Mouse (Mus musculus) CH12.LX (cell line): Measurements from ENCODE around the gene Gm28434. TPM values are rescaled to one million over a fixed set of nuclear protein-coding genes. Genes with fewer than 3 reads are reported as not detected.

Source experiments
- DNase-seq: peaks from one replicate; pipeline ENCODE4 v3.0.0-alpha.2; 2013; ENCODE audit errors: extremely low read depth
- H3K27ac ChIP-seq: 2 replicates; pipeline ENCODE4 v1.5.1; 2012; ENCODE audit warnings: low read depth, mild to moderate bottlenecking, control low read depth, moderate library complexity; ENCODE audit not compliant: insufficient read depth
- H3K27me3 ChIP-seq: replicated peaks from 2 replicates; pipeline ENCODE3; 2012; ENCODE audit warnings: inconsistent platforms
- H3K36me3 ChIP-seq, 2 experiments: replicated peaks in 1 of 2; 2 replicates each; pipeline versions ENCODE3 to v1.6.1; 2012; ENCODE audit warnings: inconsistent platforms in 1 of 2, low read length in 1 of 2, mild to moderate bottlenecking in 1 of 2, mixed read lengths in 1 of 2, moderate library complexity in 1 of 2; ENCODE audit not compliant: control insufficient read depth in 1 of 2, insufficient read depth in 1 of 2
- H3K4me1 ChIP-seq, 2 experiments: 2 replicates each; pipeline ENCODE4 v1.6.1; 2012; ENCODE audit warnings: inconsistent platforms in 1 of 2, moderate library complexity in 1 of 2; ENCODE audit not compliant: insufficient read depth in 2 of 2, control insufficient read depth in 1 of 2
- H3K4me2 ChIP-seq: 2 replicates; pipeline ENCODE4 v1.6.1; 2012; ENCODE audit warnings: low read depth, mild to moderate bottlenecking, control low read depth; ENCODE audit not compliant: poor library complexity, insufficient read depth, severe bottlenecking
- H3K4me3 ChIP-seq, 3 experiments: fragments of 150-350 bp in 1 of 3; sonication (generic) in 1 of 3; replicated peaks in 1 of 3; 2 replicates each; pipeline versions ENCODE3 to v1.5.1; 2011 to 2012; ENCODE audit warnings: low read depth in 2 of 3, low read length in 2 of 3, mild to moderate bottlenecking in 2 of 3, moderate library complexity in 2 of 3, control low read depth in 1 of 3, improper control_type of control experiment in 1 of 3, inconsistent platforms in 1 of 3, mixed read lengths in 1 of 3; ENCODE audit not compliant: poor library complexity in 1 of 3
- H3K79me2 ChIP-seq: replicated peaks from 2 replicates; pipeline ENCODE4 v1.6.1; 2012; ENCODE audit warnings: mild to moderate bottlenecking, moderate library complexity; ENCODE audit not compliant: control insufficient read depth, poor library complexity, insufficient read depth, severe bottlenecking; ENCODE audit errors: extremely low read depth
- H3K9ac ChIP-seq: 2 replicates; pipeline ENCODE4 v1.6.1; 2012; ENCODE audit warnings: low read depth, mild to moderate bottlenecking, control low read depth, moderate library complexity; ENCODE audit not compliant: insufficient read depth
- H3K9me3 ChIP-seq: replicated peaks from 2 replicates; pipeline ENCODE3; 2012; ENCODE audit warnings: low read length, inconsistent platforms, mixed read lengths
- CHD2 ChIP-seq: IDR thresholded peaks from 2 replicates; pipeline ENCODE4 v1.6.1; 2011; ENCODE audit warnings: low read length, improper control_type of control experiment
- E2F4 ChIP-seq: IDR thresholded peaks from 2 replicates; pipeline ENCODE4 v1.6.1; 2011; ENCODE audit warnings: low read depth, low read length, improper control_type of control experiment; ENCODE audit not compliant: insufficient replicate concordance
- ELF1 ChIP-seq: IDR thresholded peaks from 2 replicates; pipeline ENCODE4 v1.6.1; 2014; ENCODE audit warnings: low read depth, mild to moderate bottlenecking, inconsistent platforms, low read length, improper control_type of control experiment
- HCFC1 ChIP-seq: IDR thresholded peaks from 2 replicates; pipeline ENCODE4 v1.6.1; 2012; ENCODE audit warnings: low read depth, mild to moderate bottlenecking, inconsistent platforms, low read length, improper control_type of control experiment
- IRF4 ChIP-seq: IDR thresholded peaks from 2 replicates; pipeline ENCODE4 v1.6.1; 2014; ENCODE audit warnings: low read depth, mild to moderate bottlenecking, inconsistent platforms, low read length, improper control_type of control experiment
- ZC3H11A ChIP-seq: IDR thresholded peaks from 2 replicates; pipeline ENCODE4 v1.6.1; 2012; ENCODE audit warnings: low read depth, mild to moderate bottlenecking, inconsistent platforms, low read length, improper control_type of control experiment
- ZKSCAN1 ChIP-seq: IDR thresholded peaks from 2 replicates; pipeline ENCODE4 v1.6.1; 2012; ENCODE audit warnings: low read depth, inconsistent platforms, low read length, improper control_type of control experiment, borderline replicate concordance
- ZMIZ1 ChIP-seq: IDR thresholded peaks from 2 replicates; pipeline ENCODE4 v1.6.1; 2012; ENCODE audit warnings: low read depth, mild to moderate bottlenecking, inconsistent platforms, low read length, improper control_type of control experiment
- dilution Hi-C: fragments of 300-500 bp; cut with MboI; formaldehyde crosslinking; loops from 2 replicates; pipeline ENCODE4 v1.14.3; 2020; ENCODE audit warnings: low sequenced_read_pairs; ENCODE audit not compliant: extremely low pct_unique_long_range_greater_than_20kb, extremely low pct_ligation_motif_present
- in situ Hi-C: fragments of 300-500 bp; cut with MboI; formaldehyde crosslinking; loops from 3 replicates; pipeline ENCODE4 v1.14.3; 2019; ENCODE audit warnings: low sequenced_read_pairs, low pct_ligation_motif_present, low pct_unique_long_range_greater_than_20kb, mixed read lengths
- polyA plus RNA-seq: library from polyadenylated mRNA; unstranded; fragments of >175 nt; gene quantifications from 2 replicates; pipeline ENCODE4 v1.2.1, GENCODE M21; 2012; ENCODE audit warnings: low read depth; ENCODE audit not compliant: insufficient read length
- total RNA-seq, 2 experiments: library from RNA; depleted of rRNA; stranded (reverse); fragments of 300-350 nt in 1 of 2; fragments of >200 nt in 1 of 2; gene quantifications; 2 replicates each; pipeline ENCODE4 v1.2.3; 2012 to 2014

Gene Gm28434
- total and polyA plus RNA-seq, 3 experiments, result not detected

GRCm38 (mm10) chr5:88002249-88002648, 32.9 kb downstream of the Gm28434 start, which contains the start of gene Smr3a (continued):
- TF ChIP-seq E2F4, result no peak

GRCm38 (mm10) chr5:88005241-88005640, 35.9 kb downstream of the Gm28434 start:
- H3K27me3 ChIP-seq, result no peaks in the 10 kb centered on the region
- dilution Hi-C loops, result no loop called here
- in situ Hi-C loops, result no loop called here
- no peak for DNase-seq
- H3K4me1 ChIP-seq, result peaks cover 0 to 4% of the 10 kb centered on the region in 2 experiments; a peak in 1 of 4 replicates
- no peak overlapping the region for H3K27ac ChIP-seq
- H3K4me2 ChIP-seq, result no peak overlapping the region
- H3K4me3 ChIP-seq, result no peak overlapping the region
- H3K79me2 ChIP-seq, result no peaks in the 10 kb centered on the region
- no peak overlapping the region for H3K9ac ChIP-seq
- no peak for TF ChIP-seq IRF4
- no peak for TF ChIP-seq CHD2
- no peak for TF ChIP-seq ZMIZ1
- no peak for TF ChIP-seq ELF1
- no peak for TF ChIP-seq ZKSCAN1
- no peak for TF ChIP-seq ZC3H11A
- no peak for TF ChIP-seq HCFC1
- no peaks in the 10 kb centered on the region for H3K36me3 ChIP-seq
- H3K9me3 ChIP-seq, result no peaks in the 10 kb centered on the region

Other genes starting within 250 kb of the Gm28434 start
- not detected in 2 replicates for gene Csn1s2a, start 194.9 kb upstream of the Gm28434 start, total RNA-seq (2012; rRNA removed)
- not detected in 2 replicates for gene Csn1s2a, start 194.9 kb upstream of the Gm28434 start, total RNA-seq (2014; rRNA removed)
- gene Csn1s2a, start 194.9 kb upstream of the Gm28434 start, polyA plus RNA-seq, result not detected in 2 replicates
- not detected in 2 replicates for gene Csn1s2b, start 161.4 kb upstream of the Gm28434 start, total RNA-seq (2012; rRNA removed)
- not detected in 2 replicates for gene Csn1s2b, start 161.4 kb upstream of the Gm28434 start, total RNA-seq (2014; rRNA removed)
- gene Csn1s2b, start 161.4 kb upstream of the Gm28434 start, polyA plus RNA-seq, result not detected in 2 replicates
- gene Prr27, start 143.8 kb upstream of the Gm28434 start, total RNA-seq (2012; rRNA removed), result not detected in 2 replicates
- gene Prr27, start 143.8 kb upstream of the Gm28434 start, total RNA-seq (2014; rRNA removed), result not detected in 2 replicates
- not detected in 2 replicates for gene Prr27, start 143.8 kb upstream of the Gm28434 start, polyA plus RNA-seq
- not detected in 2 replicates for gene Odam, start 84.5 kb upstream of the Gm28434 start, total RNA-seq (2012; rRNA removed)
- not detected in 2 replicates for gene Odam, start 84.5 kb upstream of the Gm28434 start, total RNA-seq (2014; rRNA removed)
- not detected in 2 replicates for gene Odam, start 84.5 kb upstream of the Gm28434 start, polyA plus RNA-seq
- 29.9 and 31.5 TPM in 2 replicates for gene Csn3, start 43.9 kb upstream of the Gm28434 start, total RNA-seq (2012; rRNA removed)
- 13.3 and 16.4 TPM in 2 replicates for gene Csn3, start 43.9 kb upstream of the Gm28434 start, total RNA-seq (2014; rRNA removed)
- gene Csn3, start 43.9 kb upstream of the Gm28434 start, polyA plus RNA-seq, result 7.2 and 8.1 TPM in 2 replicates
- not detected in 2 replicates for gene 2310003L06Rik, start 58 bp upstream of the Gm28434 start, total RNA-seq (2012; rRNA removed)
- 0.19 and 0.32 TPM in 2 replicates for gene 2310003L06Rik, start 58 bp upstream of the Gm28434 start, total RNA-seq (2014; rRNA removed)
- gene 2310003L06Rik, start 58 bp upstream of the Gm28434 start, polyA plus RNA-seq, result not detected in 2 replicates
- not detected in 2 replicates for gene Cabs1, start 9.9 kb downstream of the Gm28434 start, total RNA-seq (2012; rRNA removed)
- not detected in 2 replicates for gene Cabs1, start 9.9 kb downstream of the Gm28434 start, total RNA-seq (2014; rRNA removed)
- gene Cabs1, start 9.9 kb downstream of the Gm28434 start, polyA plus RNA-seq, result not detected in 2 replicates
- not detected in 2 replicates for gene Smr3a, start 33.0 kb downstream of the Gm28434 start, total RNA-seq (2012; rRNA removed)
- not detected in 2 replicates for gene Smr3a, start 33.0 kb downstream of the Gm28434 start, total RNA-seq (2014; rRNA removed)
- gene Smr3a, start 33.0 kb downstream of the Gm28434 start, polyA plus RNA-seq, result not detected in 2 replicates
- gene Smr2, start 117.0 kb downstream of the Gm28434 start, total RNA-seq (2012; rRNA removed), result not detected in 2 replicates
- not detected in 2 replicates for gene Smr2, start 117.0 kb downstream of the Gm28434 start, total RNA-seq (2014; rRNA removed)
- not detected in 2 replicates for gene Smr2, start 117.0 kb downstream of the Gm28434 start, polyA plus RNA-seq
- not detected in 2 replicates for gene Gm11116, start 142.0 kb downstream of the Gm28434 start, total RNA-seq (2012; rRNA removed)
- not detected in 2 replicates for gene Gm11116, start 142.0 kb downstream of the Gm28434 start, total RNA-seq (2014; rRNA removed)
- not detected in 2 replicates for gene Gm11116, start 142.0 kb downstream of the Gm28434 start, polyA plus RNA-seq
- not detected in 2 replicates for gene Gm11115, start 184.6 kb downstream of the Gm28434 start, total RNA-seq (2012; rRNA removed)
- not detected in 2 replicates for gene Gm11115, start 184.6 kb downstream of the Gm28434 start, total RNA-seq (2014; rRNA removed)
- not detected in 2 replicates for gene Gm11115, start 184.6 kb downstream of the Gm28434 start, polyA plus RNA-seq